Comparison of ENCODE assay signal across 15 mouse cellular contexts in the genomic region with DNA sequence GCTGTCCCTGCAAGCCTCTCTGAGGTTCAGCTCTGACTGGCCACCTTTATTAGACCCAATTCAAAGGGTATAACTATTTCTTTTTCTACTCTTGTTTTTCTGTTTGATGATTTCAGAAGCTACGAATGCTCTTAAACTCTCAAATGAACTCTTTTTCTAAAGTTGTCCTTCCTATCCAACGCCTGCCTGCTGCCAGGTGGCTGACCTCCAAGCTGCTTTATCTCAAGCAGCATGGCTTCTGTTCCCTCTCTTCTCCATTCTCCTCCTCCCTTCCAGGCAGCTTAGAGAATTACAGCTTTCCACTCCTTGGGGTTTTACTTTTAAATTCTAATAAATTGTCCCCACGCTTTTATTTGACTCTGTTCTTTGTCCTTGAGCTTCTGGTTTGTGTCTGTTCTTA.
"Had no signal": no experiment of that assay in that cellular context is flagged by ENCODE, and none has a peak within 500 bp of the region (broad histone marks: within the 10 kb centered on the region; RNA-seq: fewer than 3 reads in every experiment).

No protein-coding gene starts in this region.

- H3K36me3 ChIP-seq: kidney, embryonic 15.5 days; liver, embryonic 13.5 days; neural tube, embryonic 12.5 days; neural tube, embryonic 15.5 days had no signal

- H3K9ac ChIP-seq: kidney, embryonic 15.5 days; liver, embryonic 13.5 days; neural tube, embryonic 12.5 days; neural tube, embryonic 15.5 days had no signal

- H3K27me3 ChIP-seq: kidney, embryonic 15.5 days; liver, embryonic 13.5 days; neural tube, embryonic 12.5 days; neural tube, embryonic 15.5 days had no signal

- H3K4me3 ChIP-seq: kidney, embryonic 15.5 days; left cerebral cortex, adult 2 months; liver, embryonic 13.5 days; neural tube, embryonic 12.5 days; neural tube, embryonic 15.5 days had no signal

- H3K27ac ChIP-seq: kidney, embryonic 15.5 days; left cerebral cortex, adult 2 months; liver, embryonic 13.5 days; neural tube, embryonic 12.5 days; neural tube, embryonic 15.5 days had no signal

- DNase-seq: kidney, postnatal 10 days; kidney, postnatal 36 days; layer of hippocampus, postnatal 36 days; liver, embryonic 13.5 days; lung, adult 2 months; lung, postnatal 14 days; lung, postnatal 4 days; midbrain, embryonic 14.5 days; thymus, adult 18-20 months; thymus, postnatal 36 days had no signal

- H3K4me1 ChIP-seq: kidney, embryonic 15.5 days; liver, embryonic 13.5 days; neural tube, embryonic 12.5 days; neural tube, embryonic 15.5 days had no signal

- H3K9me3 ChIP-seq: kidney, embryonic 15.5 days; liver, embryonic 13.5 days; neural tube, embryonic 12.5 days; neural tube, embryonic 15.5 days had no signal

- H3K4me2 ChIP-seq: kidney, embryonic 15.5 days; liver, embryonic 13.5 days; midbrain, embryonic 11.5 days; neural tube, embryonic 12.5 days; neural tube, embryonic 15.5 days had no signal
